Mouse (Mus musculus) neural tube, embryonic 14.5 days (tissue): ENCODE data around the gene Adam11. TPM values are rescaled to one million over a fixed set of nuclear protein-coding genes. Genes with fewer than 3 reads are reported as not detected.
"Not testable (repeated sequence)": the region's sequence is repeated elsewhere in the genome, so short reads cannot be mapped to it uniquely, and the experiment has no call there.

ENCODE experiments used
- ATAC-seq: fragments of 200-750 bp; cut with Nextera tagmentation; 2 replicates; pipeline ENCODE4 v1.8.0; 2017; ENCODE audit warnings: low read depth, mild to moderate bottlenecking, moderate TSS enrichment, moderate library complexity
- H3K27ac ChIP-seq: fragments of 300-500 bp; sonication (generic); 2 replicates; pipeline ENCODE4 v1.5.1; 2014; ENCODE audit warnings: low read depth, mild to moderate bottlenecking, control low read depth, low read length, moderate library complexity, mixed read lengths
- H3K27me3 ChIP-seq: fragments of 300-500 bp; sonication (generic); 2 replicates; pipeline ENCODE4 v1.6.1; 2014; ENCODE audit warnings: low read length; ENCODE audit not compliant: control insufficient read depth, insufficient read depth
- H3K36me3 ChIP-seq: fragments of 300-500 bp; sonication (generic); 2 replicates; pipeline ENCODE4 v1.6.1; 2014; ENCODE audit warnings: low read length, mixed read lengths; ENCODE audit not compliant: control insufficient read depth, insufficient read depth
- H3K4me1 ChIP-seq: fragments of 300-500 bp; sonication (generic); 2 replicates; pipeline ENCODE4 v1.6.1; 2014; ENCODE audit warnings: low read length; ENCODE audit not compliant: control insufficient read depth, insufficient read depth
- H3K4me2 ChIP-seq: fragments of 300-500 bp; sonication (generic); 2 replicates; pipeline ENCODE4 v1.6.1; 2014; ENCODE audit warnings: mild to moderate bottlenecking, low read depth, low read length, control low read depth
- H3K4me3 ChIP-seq: fragments of 300-500 bp; sonication (generic); 2 replicates; pipeline ENCODE4 v1.5.1; 2014; ENCODE audit warnings: low read depth, low read length, control low read depth, mixed read lengths
- H3K9ac ChIP-seq: fragments of 300-500 bp; sonication (generic); replicated peaks from 2 replicates; pipeline ENCODE4 v1.6.1; 2014; ENCODE audit warnings: low read depth, mild to moderate bottlenecking, control low read depth, low read length, mixed read lengths
- H3K9me3 ChIP-seq: fragments of 300-500 bp; sonication (generic); 2 replicates; pipeline ENCODE4 v1.6.1; 2016; ENCODE audit warnings: low read length; ENCODE audit not compliant: control insufficient read depth
- WGBS: fragments of 180-500 bp; shearing (Covaris S2); extraction: QIAGEN DNeasy Blood & Tissue Kit; methylation state at CpG from one replicate; pipeline ENCODE4 v1.1.7; 2014; 5-methylcytosine and 5-hydroxymethylcytosine counted together
- polyA plus RNA-seq: library from polyadenylated mRNA; unstranded; fragments of >200 nt; fragmentation: Nextera tagmentation; extraction: Ambion mirVana; gene quantifications from 2 replicates; pipeline ENCODE4 v1.2.1, GENCODE M21; 2014

Gene Adam11
- polyA plus RNA-seq = 22.2 and 31.8 TPM in 2 replicates

DNA sequence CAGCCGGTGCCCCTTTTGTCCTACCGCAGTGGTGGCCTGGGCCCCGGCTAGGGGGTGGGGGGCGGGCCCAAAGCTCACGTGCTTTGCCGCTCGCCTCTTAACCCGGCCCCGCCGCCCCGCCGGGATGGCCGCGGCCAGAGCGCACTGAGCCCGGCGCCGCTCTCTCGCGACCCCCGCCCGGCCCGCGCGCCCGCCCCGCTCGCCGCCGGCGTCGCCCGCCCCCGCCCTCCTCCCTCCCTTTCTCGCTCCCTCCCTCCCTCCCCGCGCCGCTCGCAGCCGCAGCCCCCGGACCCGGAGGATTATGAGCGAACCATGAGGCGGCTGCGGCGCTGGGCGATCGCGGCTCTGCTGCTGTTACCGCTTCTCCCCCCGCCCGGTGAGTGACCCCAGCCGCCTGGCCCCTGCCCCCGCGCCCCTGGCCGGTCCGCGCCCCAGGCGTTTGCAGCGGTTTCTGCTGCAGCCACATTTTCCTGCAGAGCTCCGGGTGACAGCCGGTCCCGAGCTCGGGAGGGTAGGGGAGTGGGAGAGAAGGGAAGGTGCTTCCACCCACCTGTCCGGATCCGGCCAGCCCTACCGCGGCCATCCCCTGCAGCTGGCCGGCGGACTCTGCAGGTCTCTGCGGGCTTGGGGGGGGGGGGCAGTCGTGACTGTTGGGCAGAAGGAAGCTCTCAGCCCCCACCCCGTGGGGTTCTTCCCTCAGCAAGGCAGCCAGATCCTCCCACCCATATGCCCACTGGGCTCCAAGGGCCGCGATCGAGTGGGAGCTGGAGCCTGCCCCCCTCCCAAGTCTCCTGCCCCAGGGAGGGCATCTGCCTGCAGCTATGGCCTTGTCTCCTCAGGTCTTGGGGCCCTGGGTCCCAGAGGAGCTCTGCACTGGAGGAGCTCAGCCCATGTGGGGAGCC lies at the start of gene Adam11:
Gene Adam11 (plus strand): TSS at position 131 of the 902 bp plus-strand sequence.
- WGBS = under 1% methylated on average over 40 of the region's 76 CpGs
- peak; percentile 50 for ATAC-seq
- H3K4me2 ChIP-seq = peak within 1 kb of the TSS; percentile 62
- H3K27me3 ChIP-seq = no peaks in the 10 kb centered on the region
- H3K4me3 ChIP-seq = peak within 1 kb of the TSS; percentile 48
- peak within 1 kb of the TSS; percentile 65 for H3K9ac ChIP-seq
- H3K36me3 ChIP-seq = no peaks in the 10 kb centered on the region
- H3K4me1 ChIP-seq = peaks cover 18% of the 10 kb centered on the region
- H3K27ac ChIP-seq = peak within 1 kb of the TSS; percentile 63; the same call in 1 of the 2 replicates
- H3K9me3 ChIP-seq = no peaks in the 10 kb centered on the region

DNA sequence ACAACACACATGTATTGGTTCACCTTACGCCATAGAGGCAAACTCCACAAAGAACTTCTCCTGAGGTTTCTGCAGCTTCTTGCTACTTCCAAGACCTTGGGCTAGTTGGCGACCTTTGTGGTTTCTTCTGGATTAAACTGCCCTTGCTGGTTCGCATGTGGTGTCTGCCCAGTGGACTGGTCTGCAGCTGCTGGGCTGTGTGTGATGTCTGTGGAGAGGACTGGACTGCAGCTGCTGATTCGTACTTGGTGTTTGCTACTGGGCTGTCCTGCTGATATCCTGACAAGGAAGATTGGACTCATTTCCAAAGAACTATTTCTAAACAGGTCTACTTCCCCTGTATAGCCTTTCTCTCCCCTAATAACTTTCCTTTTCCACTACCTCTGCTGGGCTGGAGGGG lies 48.8 kb upstream of the Adam11 start:
- H3K27me3 ChIP-seq = no peaks in the 10 kb centered on the region
- H3K27ac ChIP-seq = no peak overlapping the region
- H3K9me3 ChIP-seq = no peaks in the 10 kb centered on the region
- no peak overlapping the region for H3K9ac ChIP-seq
- 92% methylated on average over 4 of the region's 4 CpGs for WGBS
- ATAC-seq = no peak
- no peaks in the 10 kb centered on the region for H3K36me3 ChIP-seq
- no peaks in the 10 kb centered on the region for H3K4me1 ChIP-seq
- H3K4me2 ChIP-seq = no peak overlapping the region
- H3K4me3 ChIP-seq = no peak overlapping the region

DNA sequence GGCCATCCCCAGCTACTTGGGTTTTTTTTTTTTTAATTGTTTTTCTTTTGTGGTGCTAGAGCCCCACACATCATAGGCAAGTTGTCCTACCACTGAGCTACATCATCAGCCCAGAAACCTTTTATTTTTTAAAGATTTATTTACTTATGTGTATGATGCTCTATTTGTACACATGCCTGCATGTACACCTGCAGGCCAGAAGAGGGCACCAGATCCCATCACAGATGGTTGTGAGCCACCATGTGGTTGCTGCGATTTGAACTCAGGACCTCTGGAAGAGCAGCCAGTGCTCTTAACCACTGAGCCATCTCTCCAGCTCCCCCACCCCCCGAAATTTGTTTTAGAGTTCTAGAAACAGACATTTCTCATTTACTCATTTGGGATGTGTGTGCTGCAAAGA lies 46.7 kb upstream of the Adam11 start:
- not testable (repeated sequence) for H3K27ac ChIP-seq, H3K9me3 ChIP-seq, H3K36me3 ChIP-seq, H3K4me1 ChIP-seq, H3K4me2 ChIP-seq, H3K9ac ChIP-seq, H3K4me3 ChIP-seq, ATAC-seq, H3K27me3 ChIP-seq
- WGBS = 75% methylated on average over 2 of the region's 2 CpGs

DNA sequence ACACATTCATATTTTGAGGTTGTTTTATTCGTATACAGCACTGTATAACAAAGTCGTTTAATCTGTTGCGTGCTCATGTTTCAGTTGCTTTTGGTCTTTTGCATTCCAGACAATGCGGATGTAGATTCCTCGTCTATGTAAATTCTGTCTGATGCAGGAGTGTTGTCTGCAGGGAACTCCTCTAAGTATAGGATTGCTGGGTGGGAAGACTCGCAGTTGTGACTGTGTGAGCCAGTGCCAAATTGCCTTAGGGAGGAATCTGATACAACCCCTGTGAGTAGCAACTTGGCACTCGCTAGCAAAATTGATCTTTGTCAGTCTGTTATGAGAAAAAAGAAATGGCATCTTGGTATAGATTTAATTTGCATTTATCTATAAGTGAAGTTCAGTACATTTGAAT lies 45.1 kb upstream of the Adam11 start:
- H3K27ac ChIP-seq = no peak overlapping the region
- no peak overlapping the region for H3K9ac ChIP-seq
- no peaks in the 10 kb centered on the region for H3K36me3 ChIP-seq
- 80% methylated on average over 7 of the region's 7 CpGs for WGBS
- no peaks in the 10 kb centered on the region for H3K4me1 ChIP-seq
- H3K9me3 ChIP-seq = no peaks in the 10 kb centered on the region
- no peak for ATAC-seq
- no peaks in the 10 kb centered on the region for H3K27me3 ChIP-seq
- H3K4me3 ChIP-seq = no peak overlapping the region
- H3K4me2 ChIP-seq = no peak overlapping the region

DNA sequence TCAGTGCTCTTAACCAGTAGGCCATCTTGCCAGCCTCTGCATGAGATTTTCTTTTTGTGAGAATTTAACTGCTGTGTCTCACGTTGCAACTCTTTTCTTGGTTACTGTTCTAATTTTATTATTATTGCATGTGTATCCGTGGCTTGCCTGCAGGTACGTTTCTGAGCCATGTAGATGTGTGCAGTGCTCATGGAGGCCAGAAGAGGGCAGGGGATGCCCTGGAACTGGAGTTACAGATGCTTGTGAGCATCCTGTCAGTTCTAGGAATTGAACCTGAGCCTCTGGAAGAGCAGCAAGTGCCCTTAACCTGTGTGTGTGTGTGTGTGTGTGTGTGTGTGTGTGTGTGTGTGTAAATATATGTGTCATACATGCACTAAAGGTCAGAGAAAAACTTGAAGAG lies 35.7 kb upstream of the Adam11 start:
- Histone ChIP-seq H3K4me1 (no peaks in the 10 kb centered on the region), H3K4me2 (no peak overlapping the region), H3K9me3 (no peaks in the 10 kb centered on the region), H3K9ac (no peak overlapping the region), H3K36me3 (no peaks in the 10 kb centered on the region), H3K27me3 (no peaks in the 10 kb centered on the region), H3K27ac (no peak overlapping the region), H3K4me3 (no peak overlapping the region)
- no peak for ATAC-seq
- WGBS = 30% methylated on average over 3 of the region's 3 CpGs

DNA sequence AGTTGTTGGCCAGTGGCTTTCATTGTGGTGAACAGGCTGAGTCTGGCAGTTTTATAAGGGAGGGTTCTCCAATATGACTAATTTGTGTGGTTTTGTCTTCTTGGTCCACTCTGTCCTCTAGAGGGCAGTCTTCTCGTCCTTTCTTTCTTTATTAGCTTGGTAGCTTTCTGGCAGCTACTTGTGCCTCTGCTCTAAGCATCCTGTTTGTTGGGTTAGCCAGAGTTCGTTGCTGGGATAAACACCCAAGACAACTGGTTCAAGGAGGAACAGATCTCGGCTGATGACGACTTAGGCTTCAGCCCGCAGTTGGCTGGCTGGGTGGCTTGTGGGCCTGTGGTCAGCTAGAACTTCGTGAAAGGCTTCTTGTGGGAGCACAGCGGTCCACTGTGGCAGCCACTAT lies 32.6 kb upstream of the Adam11 start:
- no peak overlapping the region for H3K27ac ChIP-seq
- no peak overlapping the region for H3K4me2 ChIP-seq
- no peaks in the 10 kb centered on the region for H3K36me3 ChIP-seq
- H3K4me1 ChIP-seq = no peaks in the 10 kb centered on the region
- no peak overlapping the region for H3K4me3 ChIP-seq
- no peaks in the 10 kb centered on the region for H3K9me3 ChIP-seq
- no peak for ATAC-seq
- H3K27me3 ChIP-seq = no peaks in the 10 kb centered on the region
- H3K9ac ChIP-seq = no peak overlapping the region
- 36% methylated on average over 7 of the region's 7 CpGs for WGBS

DNA sequence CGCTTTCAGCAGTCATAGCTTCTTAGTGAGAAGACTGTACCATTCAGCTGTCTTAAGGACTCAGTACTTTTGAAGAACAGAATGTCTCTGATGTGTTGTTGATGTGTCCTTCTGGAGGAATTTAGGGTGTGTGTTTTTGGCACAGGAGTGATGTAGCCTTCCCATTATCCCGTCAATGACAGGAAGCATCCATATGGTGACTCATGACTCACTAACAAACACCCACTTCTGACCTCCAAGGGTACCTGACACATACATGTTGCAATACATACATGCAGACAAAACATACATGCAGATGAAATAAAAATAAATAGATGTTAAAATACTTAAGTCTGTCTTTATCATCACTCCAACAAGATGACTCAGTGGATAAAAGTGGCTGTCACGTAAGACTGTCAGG lies 31.4 kb upstream of the Adam11 start:
- ATAC-seq = no peak
- Histone ChIP-seq H3K9me3 (no peaks in the 10 kb centered on the region), H3K9ac (no peak overlapping the region), H3K4me3 (no peak overlapping the region), H3K4me2 (no peak overlapping the region), H3K27me3 (no peaks in the 10 kb centered on the region), H3K27ac (no peak overlapping the region), H3K36me3 (no peaks in the 10 kb centered on the region), H3K4me1 (no peaks in the 10 kb centered on the region)
- WGBS = 90% methylated on average over 3 of the region's 3 CpGs

DNA sequence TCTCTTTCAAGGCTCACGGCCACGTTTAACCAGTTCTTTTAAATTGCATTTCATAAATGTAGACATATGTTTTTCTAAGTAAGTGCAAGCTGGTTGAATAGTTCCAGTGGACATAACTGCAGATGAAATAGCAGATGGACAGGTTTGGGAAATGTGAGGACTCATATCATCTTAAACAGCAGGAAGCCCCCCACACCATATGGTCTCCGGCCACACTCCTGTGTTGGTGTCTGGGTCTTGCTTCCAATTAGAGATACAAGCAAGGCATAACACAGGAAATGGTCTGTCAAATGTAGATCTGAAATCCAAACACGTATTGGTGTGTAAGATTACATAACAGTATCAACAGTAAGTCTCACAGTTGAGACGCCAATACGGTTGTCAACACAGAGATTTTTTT lies 29.9 kb upstream of the Adam11 start:
- no peaks in the 10 kb centered on the region for H3K27me3 ChIP-seq
- ATAC-seq = no peak
- 93% methylated on average over 6 of the region's 6 CpGs for WGBS

DNA sequence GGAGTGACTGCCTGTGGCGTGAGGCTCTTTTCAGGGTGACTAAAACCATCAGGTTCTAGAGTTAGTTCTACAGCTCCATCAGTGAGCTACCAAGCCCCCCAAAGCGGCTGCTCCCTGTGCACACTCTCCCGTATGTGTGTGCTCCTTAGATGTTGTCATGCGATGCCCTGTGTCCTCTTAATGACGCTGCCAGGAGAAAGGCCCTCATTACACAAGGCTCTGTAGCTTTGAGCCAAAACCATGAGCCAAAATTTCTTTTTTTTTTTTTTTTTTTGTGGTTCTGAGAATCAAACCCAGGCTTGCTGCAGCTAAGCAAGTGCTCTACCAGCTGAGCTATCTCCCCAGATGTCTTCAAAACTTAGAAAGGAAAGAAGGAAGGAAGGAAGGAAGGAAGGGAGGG lies 28.1 kb upstream of the Adam11 start:
- Histone ChIP-seq H3K4me1 (no peaks in the 10 kb centered on the region), H3K4me2 (no peak overlapping the region), H3K9me3 (no peaks in the 10 kb centered on the region), H3K27ac (no peak overlapping the region), H3K4me3 (no peak overlapping the region), H3K36me3 (no peaks in the 10 kb centered on the region), H3K9ac (no peak overlapping the region), H3K27me3 (no peaks in the 10 kb centered on the region)
- no peak for ATAC-seq
- WGBS = 72% methylated on average over 5 of the region's 5 CpGs

More for the DNA sequence above, 29.9 kb upstream of the Adam11 start:
- Histone ChIP-seq H3K9ac (no peak overlapping the region), H3K4me2 (no peak overlapping the region), H3K27ac (no peak overlapping the region), H3K36me3 (no peaks in the 10 kb centered on the region), H3K9me3 (no peaks in the 10 kb centered on the region), H3K4me1 (no peaks in the 10 kb centered on the region), H3K4me3 (no peak overlapping the region)
